Mouse (Mus musculus) neural tube, embryonic 11.5 days (tissue): ENCODE results near the gene Sult2b1. TPM values are rescaled to one million over a fixed set of nuclear protein-coding genes. Genes with fewer than 3 reads are reported as not detected.

Experiments
- ATAC-seq: fragments of 200-750 bp; cut with Nextera tagmentation; 2 replicates; pipeline ENCODE4 v1.8.0; 2017; ENCODE audit warnings: moderate number of reproducible peaks, mild to moderate bottlenecking, moderate TSS enrichment, moderate library complexity; ENCODE audit not compliant: insufficient read depth, low FRiP score, low TSS enrichment
- DNase-seq: peaks from one replicate; pipeline ENCODE4 v3.0.0-alpha.2; 2015; ENCODE audit warnings: low spot score
- H3K27ac ChIP-seq: fragments of 300-500 bp; sonication (generic); 2 replicates; pipeline ENCODE4 v1.5.1; 2014; ENCODE audit warnings: low read depth, mild to moderate bottlenecking, low read length
- H3K27me3 ChIP-seq: fragments of 300-500 bp; sonication (generic); 2 replicates; pipeline ENCODE4 v1.6.1; 2014; ENCODE audit warnings: mild to moderate bottlenecking, low read length, mixed read lengths; ENCODE audit not compliant: control insufficient read depth, insufficient read depth
- H3K36me3 ChIP-seq: fragments of 300-500 bp; sonication (generic); 2 replicates; pipeline ENCODE4 v1.6.1; 2014; ENCODE audit warnings: mild to moderate bottlenecking, low read length, moderate library complexity, mixed read lengths; ENCODE audit not compliant: control insufficient read depth, insufficient read depth
- H3K4me1 ChIP-seq: fragments of 300-500 bp; sonication (generic); 2 replicates; pipeline ENCODE4 v1.6.1; 2014; ENCODE audit warnings: low read length, mixed read lengths; ENCODE audit not compliant: control insufficient read depth, insufficient read depth
- H3K4me2 ChIP-seq: fragments of 300-500 bp; sonication (generic); 2 replicates; pipeline ENCODE4 v1.6.1; 2014; ENCODE audit warnings: low read depth, mild to moderate bottlenecking, moderate library complexity
- H3K4me3 ChIP-seq: fragments of 300-500 bp; sonication (generic); 2 replicates; pipeline ENCODE4 v1.5.1; 2014; ENCODE audit warnings: low read depth, low read length
- H3K9ac ChIP-seq: fragments of 300-500 bp; sonication (generic); 2 replicates; pipeline ENCODE4 v1.6.1; 2014; ENCODE audit warnings: mild to moderate bottlenecking, low read length
- H3K9me3 ChIP-seq: fragments of 300-500 bp; sonication (generic); 2 replicates; pipeline ENCODE4 v1.6.1; 2016; ENCODE audit warnings: low read length; ENCODE audit not compliant: control insufficient read depth
- WGBS: fragments of 180-500 bp; shearing (Covaris S2); extraction: QIAGEN DNeasy Blood & Tissue Kit; methylation state at CpG from one replicate; pipeline ENCODE4 v1.1.7; 2014; 5-methylcytosine and 5-hydroxymethylcytosine counted together
- polyA plus RNA-seq: library from polyadenylated mRNA; unstranded; fragments of >200 nt; fragmentation: Nextera tagmentation; extraction: Ambion mirVana; gene quantifications from 2 replicates; pipeline ENCODE4 v1.2.1, GENCODE M21; 2014

Gene Sult2b1
- polyA plus RNA-seq, 1 experiment from 2014 or later: 1.1 TPM

DNA sequence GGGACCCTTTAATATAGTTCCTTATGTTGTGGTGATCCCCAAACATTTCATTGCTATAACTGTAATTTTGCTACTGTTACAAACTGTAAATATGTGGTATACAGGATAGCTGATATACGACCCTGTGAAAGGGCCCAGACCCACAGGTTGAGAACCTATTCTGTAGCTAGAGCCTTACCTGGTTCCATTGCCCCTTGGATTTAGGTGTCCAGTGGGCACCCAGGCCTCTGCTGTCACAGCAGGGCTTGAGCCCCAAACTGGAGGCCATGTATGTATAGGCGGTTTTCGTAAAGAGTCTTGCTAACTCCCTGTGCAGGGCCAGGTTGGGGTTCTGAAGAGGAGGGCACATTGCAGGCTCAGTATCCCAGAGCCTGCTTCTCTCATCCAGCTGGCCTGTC lies 68.0 kb downstream of the Sult2b1 start:
- Histone ChIP-seq H3K27ac (no peak overlapping the region), H3K4me3 (peak overlapping the region; percentile 97; the same call in 1 of the 2 replicates), H3K36me3 (peaks cover 18% of the 10 kb centered on the region), H3K4me2 (peak overlapping the region; percentile 93), H3K9ac (no peak overlapping the region), H3K9me3 (no peaks in the 10 kb centered on the region), H3K4me1 (peaks cover 33% of the 10 kb centered on the region), H3K27me3 (no peaks in the 10 kb centered on the region)
- DNase-seq: no peak
- ATAC-seq: no peak
- 95% methylated on average over 3 of the region's 3 CpGs for WGBS

DNA sequence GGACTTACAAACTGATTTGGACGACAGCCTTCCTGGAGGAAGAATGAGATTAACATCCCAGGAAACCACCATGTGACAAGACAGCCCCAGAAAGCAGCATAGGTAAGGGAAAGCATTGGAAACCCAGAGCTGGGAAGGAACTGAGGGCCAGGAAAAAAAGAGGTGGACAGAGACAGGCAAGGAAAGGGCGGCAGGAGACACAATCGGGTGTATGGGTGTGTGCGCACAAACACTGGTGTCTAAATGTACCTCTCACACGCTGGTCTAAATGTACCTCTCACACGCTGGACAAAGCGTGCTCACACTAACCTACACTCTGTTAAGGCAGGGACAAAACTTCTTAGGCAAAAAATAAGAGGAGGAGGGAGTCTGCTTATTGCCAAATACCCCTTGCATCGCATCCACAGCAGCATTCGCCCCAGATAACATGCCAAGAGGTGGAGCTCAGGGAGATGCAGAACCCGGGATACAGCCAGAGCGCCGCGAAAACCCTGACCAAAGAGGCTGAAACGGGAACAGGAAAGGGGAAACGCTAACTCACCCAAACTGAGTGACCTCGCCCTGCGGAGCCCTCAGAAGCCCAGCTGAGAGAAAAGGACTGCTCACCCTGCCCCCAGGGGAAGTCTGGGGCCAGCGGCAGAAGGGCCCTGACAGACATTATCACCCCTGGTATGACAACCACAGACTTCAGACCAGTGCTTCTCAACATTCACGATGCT lies 68.6 kb downstream of the Sult2b1 start:
- Histone ChIP-seq H3K36me3 (peaks cover 18% of the 10 kb centered on the region), H3K4me3 (0 out of 2 replicates have a peak overlapping the region, but pooled peaks have one; percentile 16), H3K9me3 (no peaks in the 10 kb centered on the region), H3K27me3 (no peaks in the 10 kb centered on the region), H3K4me2 (peak overlapping the region; percentile 93), H3K27ac (0 out of 2 replicates have a peak overlapping the region, but pooled peaks have one; percentile 35), H3K4me1 (peaks cover 33% of the 10 kb centered on the region), H3K9ac (no peak overlapping the region)
- no peak for ATAC-seq
- 87% methylated on average over 19 of the region's 19 CpGs for WGBS
- no peak for DNase-seq

DNA sequence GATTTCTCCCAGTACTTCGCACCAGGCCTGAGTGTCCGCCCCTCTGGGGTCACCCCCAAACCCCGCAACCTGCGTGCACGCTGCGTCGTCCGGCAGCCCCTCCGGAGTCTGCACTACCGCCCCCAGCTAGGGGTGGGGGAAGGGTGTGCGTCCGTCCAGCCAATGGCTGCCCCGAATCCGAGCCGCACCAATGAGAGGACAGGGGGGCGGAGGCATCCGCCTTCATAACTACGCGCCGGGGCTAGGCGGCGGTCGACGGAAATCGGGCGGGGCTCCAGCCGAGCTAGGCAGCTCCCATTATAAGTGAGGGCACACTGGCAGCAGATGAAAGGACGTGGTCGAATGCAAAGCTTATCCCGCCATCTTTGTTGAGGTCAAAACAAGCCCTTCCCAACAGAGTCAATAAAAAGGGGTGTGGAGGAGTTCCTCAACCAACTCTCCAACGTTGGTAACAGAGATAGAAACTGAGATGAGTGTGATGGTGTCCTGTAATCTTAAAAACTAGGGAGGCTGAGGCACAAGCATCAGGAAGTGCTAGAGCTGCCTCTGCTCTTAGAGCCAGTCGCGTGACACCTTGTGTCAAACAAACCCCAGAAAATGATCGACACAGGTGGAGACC lies 69.3 kb downstream of the Sult2b1 start, which contains the start of gene Rpl18:
Gene Rpl18, plus strand, starts transcription at position 368 of the 619 bp plus-strand sequence.
- DNase-seq (peak; percentile 98), ATAC-seq (peak; percentile 92)
- Histone ChIP-seq H3K27ac (0 out of 2 replicates have a peak within 1 kb of the TSS, but pooled peaks have one; percentile 35), H3K4me2 (peak within 1 kb of the TSS; percentile 93), H3K4me1 (peaks cover 33% of the 10 kb centered on the region), H3K36me3 (peaks cover 18% of the 10 kb centered on the region), H3K4me3 (peak within 1 kb of the TSS; percentile 72), H3K9ac (peak within 1 kb of the TSS; percentile 64), H3K9me3 (no peaks in the 10 kb centered on the region), H3K27me3 (no peaks in the 10 kb centered on the region)
- WGBS: 8% methylated on average over 34 of the region's 34 CpGs

DNA sequence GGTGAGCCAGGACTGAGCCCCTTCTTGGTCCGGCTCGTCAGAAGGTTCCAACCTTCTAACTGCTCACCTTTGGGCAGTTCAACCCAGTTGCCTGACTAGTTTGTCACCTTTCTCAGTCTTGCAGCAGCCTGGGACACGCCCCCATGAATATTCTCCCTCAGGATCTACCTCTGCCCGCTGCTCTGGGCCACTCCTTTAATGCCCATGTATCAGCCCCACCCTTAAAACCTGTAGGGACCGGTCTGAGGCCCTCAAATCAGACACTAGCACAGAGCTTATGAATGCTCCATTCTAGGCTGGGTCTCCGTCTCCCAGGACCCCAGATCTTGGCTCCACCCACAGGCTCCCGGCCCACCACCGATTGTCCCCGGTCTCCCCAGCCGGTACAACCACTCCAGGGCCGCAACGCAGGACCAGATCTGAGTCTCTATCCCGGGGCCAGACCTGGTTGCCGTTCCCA lies 69.8 kb downstream of the Sult2b1 start:
- Histone ChIP-seq H3K9me3 (no peaks in the 10 kb centered on the region), H3K36me3 (peaks cover 14% of the 10 kb centered on the region), H3K4me1 (peaks cover 34% of the 10 kb centered on the region), H3K9ac (peak overlapping the region; percentile 64), H3K4me3 (peak overlapping the region; percentile 72), H3K4me2 (peak overlapping the region; percentile 93), H3K27ac (no peak overlapping the region), H3K27me3 (no peaks in the 10 kb centered on the region)
- ATAC-seq (peak; percentile 46), DNase-seq (no peak)
- WGBS: 13% methylated on average over 14 of the region's 14 CpGs

DNA sequence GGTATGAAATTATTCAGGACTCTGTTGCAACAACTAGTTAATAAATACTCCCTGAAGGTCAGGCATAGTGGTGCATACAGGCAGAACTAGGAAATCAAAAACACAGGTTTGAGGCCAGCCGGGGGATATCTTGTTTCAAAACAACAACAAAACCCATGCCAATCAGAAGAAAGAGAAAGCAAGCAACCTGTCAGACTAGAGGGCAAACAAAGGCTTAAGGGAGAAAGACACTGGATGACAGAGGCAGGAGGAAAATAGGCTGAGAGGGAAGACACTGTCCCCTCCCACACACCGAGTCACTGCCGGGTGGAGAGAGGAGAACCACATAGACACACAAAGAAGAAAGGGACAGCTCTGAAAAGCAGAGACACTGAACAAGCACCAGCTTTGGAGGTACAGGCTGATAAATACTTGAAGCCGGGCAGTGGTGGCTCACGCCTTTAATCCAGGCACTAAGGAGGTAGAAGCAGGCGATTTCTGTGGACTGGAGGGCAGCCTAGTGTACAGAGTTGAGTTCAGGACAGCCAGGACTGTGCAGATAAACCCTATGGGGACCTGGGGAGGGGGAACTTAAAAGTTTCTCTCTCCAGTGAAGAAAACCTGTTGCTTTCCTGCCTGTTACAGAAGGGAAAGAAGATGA lies 70.5 kb downstream of the Sult2b1 start:
- peak overlapping the region; percentile 93 for H3K4me2 ChIP-seq
- H3K4me1 ChIP-seq: peaks cover 37% of the 10 kb centered on the region
- 87% methylated on average over 6 of the region's 6 CpGs for WGBS
- no peak for DNase-seq
- H3K36me3 ChIP-seq: peaks cover 10% of the 10 kb centered on the region
- no peak overlapping the region for H3K27ac ChIP-seq
- no peaks in the 10 kb centered on the region for H3K9me3 ChIP-seq
- H3K9ac ChIP-seq: no peak overlapping the region
- ATAC-seq: no peak
- H3K4me3 ChIP-seq: peak overlapping the region; percentile 72; the same call in 1 of the 2 replicates
- H3K27me3 ChIP-seq: no peaks in the 10 kb centered on the region

DNA sequence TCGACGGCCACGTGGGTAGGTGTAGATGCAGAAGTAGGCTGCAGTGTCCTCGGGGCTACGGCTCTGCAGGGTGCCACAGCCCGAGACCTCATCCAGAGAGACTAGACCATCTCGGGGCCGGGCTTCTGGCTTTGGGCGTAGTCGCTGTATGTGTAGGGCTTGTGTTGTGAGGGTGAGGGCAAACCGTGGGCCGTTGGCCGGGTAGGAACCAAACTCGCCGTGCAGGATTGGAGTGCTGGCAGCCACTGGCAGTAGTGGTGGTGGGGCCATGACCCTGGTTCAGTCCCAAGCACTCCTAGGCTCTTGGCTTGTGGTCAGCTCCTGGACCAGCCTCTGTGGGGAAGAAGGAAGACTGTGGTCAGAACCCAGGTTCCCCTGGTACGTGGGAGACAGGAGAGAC lies 71.1 kb downstream of the Sult2b1 start:
- Histone ChIP-seq H3K4me2 (no peak overlapping the region), H3K27me3 (no peaks in the 10 kb centered on the region), H3K9ac (no peak overlapping the region), H3K4me1 (peaks cover 39% of the 10 kb centered on the region), H3K36me3 (peaks cover 10% of the 10 kb centered on the region), H3K27ac (no peak overlapping the region), H3K9me3 (no peaks in the 10 kb centered on the region), H3K4me3 (no peak overlapping the region)
- no peak for DNase-seq
- ATAC-seq: no peak
- WGBS: 91% methylated on average over 16 of the region's 16 CpGs

DNA sequence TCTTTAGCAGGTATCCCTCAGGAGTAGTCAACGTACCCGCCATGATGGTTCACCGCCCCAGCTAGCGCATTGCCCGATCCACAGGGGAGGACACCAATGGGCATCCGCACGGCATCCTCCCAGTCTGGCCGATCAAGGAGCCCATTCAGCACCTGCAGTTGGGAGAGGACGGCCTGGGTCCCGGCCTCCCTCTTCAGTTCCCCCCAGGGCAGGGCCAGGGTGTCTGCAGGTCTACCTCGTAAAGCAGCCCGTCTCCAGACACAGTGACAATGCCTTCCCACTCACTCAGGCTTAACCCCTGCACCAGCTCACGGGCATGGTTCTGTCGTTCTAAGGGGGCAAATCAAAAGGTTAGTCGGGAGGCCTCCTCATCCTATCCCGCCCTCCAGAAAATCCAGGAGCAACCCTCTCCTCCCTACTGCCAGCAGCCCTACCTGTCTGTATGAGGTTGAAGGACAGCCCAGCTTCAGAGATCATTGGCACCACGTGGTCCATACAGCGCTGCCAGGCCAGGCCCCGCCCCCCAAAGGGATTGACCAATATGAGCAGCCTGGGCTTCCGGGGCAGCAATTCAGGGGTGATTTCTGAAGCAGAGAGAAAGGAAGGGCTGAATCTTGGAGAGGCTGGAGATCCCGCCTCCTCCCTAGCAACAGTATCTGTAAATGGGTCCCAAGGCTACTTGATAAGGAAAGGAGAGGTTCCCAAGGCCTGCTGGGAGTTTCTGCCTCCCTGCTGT lies 72.3 kb downstream of the Sult2b1 start:
- no peak overlapping the region for H3K4me2 ChIP-seq
- no peak overlapping the region for H3K27ac ChIP-seq
- WGBS: 90% methylated on average over 21 of the region's 21 CpGs
- peaks cover 10% of the 10 kb centered on the region for H3K36me3 ChIP-seq
- no peaks in the 10 kb centered on the region for H3K27me3 ChIP-seq
- ATAC-seq (no peak), DNase-seq (no peak)
- H3K4me1 ChIP-seq: peaks cover 50% of the 10 kb centered on the region
- H3K9me3 ChIP-seq: no peaks in the 10 kb centered on the region
- H3K4me3 ChIP-seq: no peak overlapping the region
- no peak overlapping the region for H3K9ac ChIP-seq

DNA sequence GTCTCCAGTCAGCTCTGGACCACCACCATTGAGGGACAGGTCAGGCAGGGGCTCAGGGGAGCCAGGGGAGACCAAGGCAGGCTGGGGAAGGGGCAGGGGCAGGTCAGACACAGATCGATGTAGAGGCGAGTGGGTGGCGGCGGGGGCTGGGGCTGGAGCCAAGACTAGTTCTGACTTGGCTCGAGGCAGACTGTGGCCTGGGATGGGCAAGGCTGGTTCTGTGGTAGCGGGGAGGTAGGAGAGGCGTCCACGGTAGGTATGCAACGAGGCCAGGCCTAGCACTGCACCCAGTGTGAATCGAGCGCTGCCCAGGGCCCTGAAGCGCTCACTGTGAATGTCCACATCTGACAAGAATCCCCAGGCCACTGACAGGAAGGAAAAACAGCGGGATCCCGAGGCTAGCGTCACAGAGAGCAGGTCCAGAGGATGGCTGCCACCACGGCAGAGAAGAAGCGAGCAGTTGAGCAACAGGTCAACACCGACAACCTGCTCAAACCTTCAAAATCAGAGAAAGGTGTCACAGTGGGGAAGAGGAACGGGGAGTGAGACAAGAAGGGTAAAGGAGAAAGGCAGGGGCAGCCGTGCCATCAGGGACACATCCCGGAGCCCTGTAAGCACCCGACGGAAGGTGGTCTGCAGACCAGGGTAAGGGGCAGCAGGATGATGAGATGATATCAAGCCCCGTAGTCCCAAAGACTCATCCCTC lies 73.0 kb downstream of the Sult2b1 start:
- ATAC-seq (no peak), DNase-seq (no peak)
- H3K36me3 ChIP-seq: peaks cover 10% of the 10 kb centered on the region
- no peaks in the 10 kb centered on the region for H3K27me3 ChIP-seq
- no peak overlapping the region for H3K4me3 ChIP-seq
- H3K9me3 ChIP-seq: no peaks in the 10 kb centered on the region
- peaks cover 50% of the 10 kb centered on the region for H3K4me1 ChIP-seq
- H3K27ac ChIP-seq: no peak overlapping the region
- WGBS: 89% methylated on average over 22 of the region's 24 CpGs
- H3K4me2 ChIP-seq: no peak overlapping the region
- no peak overlapping the region for H3K9ac ChIP-seq
